Mouse (Mus musculus): ENCODE data around the gene Nags.

DNA sequence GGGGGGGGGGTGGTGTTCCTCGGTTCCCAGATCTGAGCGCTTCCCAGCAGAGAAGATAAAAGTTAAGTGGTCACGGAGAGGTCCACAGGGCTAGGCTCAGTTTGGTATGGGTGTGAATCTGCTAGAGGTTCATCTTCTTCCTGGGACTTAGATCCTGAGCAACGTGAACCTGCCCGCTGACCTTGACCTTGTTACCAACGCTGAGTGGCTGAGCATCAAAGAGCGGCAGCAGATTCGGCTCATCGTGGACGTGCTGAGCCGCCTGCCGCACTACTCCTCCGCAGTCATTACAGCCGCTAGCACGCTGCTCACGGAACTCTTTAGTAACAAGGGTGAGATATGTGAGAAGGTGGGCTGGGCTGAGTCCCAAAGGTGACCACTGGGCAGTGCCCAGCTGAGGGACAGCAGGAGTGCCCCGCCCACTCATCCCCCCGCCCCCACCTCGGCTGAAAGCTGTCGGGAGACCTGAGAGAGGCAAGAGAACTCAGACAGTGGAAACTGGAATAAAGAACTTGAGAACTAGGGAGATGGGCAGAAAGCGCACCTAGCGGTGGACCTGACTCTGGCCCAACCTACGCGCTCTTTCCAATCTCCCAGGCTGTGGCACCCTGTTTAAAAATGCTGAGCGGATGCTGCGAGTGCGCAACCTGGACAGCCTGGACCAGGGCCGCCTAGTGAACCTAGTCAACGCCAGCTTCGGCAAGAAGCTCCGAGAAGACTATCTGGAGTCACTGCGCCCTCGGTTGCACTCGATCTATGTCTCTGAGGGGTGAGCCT is 2.1 kb downstream of the Nags start:
- TF ChIP-seq CTCF (IDR thresholded peaks at IDR 0.05; ENCODE audit: control insufficient read depth, insufficient read depth, insufficient replicate concordance, low read depth, low read length), result no peak
- TF ChIP-seq POLR2A (IDR thresholded peaks at IDR 0.05; ENCODE audit: control insufficient read depth, low read depth, low read length), result no peak
